Mouse (Mus musculus): ENCODE data around the gene Hpcal4. TPM values are rescaled to one million over a fixed set of nuclear protein-coding genes. Genes with fewer than 3 reads are reported as not detected.
"Not testable (repeated sequence)": the region's sequence is repeated elsewhere in the genome, so short reads cannot be mapped to it uniquely, and the experiment has no call there.

Hpcal4 gene
- total and polyA plus RNA-seq, 3 experiments: not detected

- Histone ChIP-seq H3K4me1 (ENCODE audit: insufficient read depth, low read depth, low read length) (no peaks in the 10 kb centered on the region), H3K36me3 (replicated peaks) (no peaks in the 10 kb centered on the region), H3K27me3 (ENCODE audit: insufficient read depth, low read length) (peaks cover 13% of the 10 kb centered on the region), H3K9me3 (replicated peaks) (no peaks in the 10 kb centered on the region), H3K4me3 (ENCODE audit: low read depth, low read length) (no peak overlapping the region)
- ATAC-seq (ENCODE audit: extremely low read depth, insufficient number of reproducible peaks, low FRiP score, poor library complexity, severe bottlenecking) (no peak), DNase-seq (ENCODE audit: low spot score) (no peak)
- TF ChIP-seq POLR2AphosphoS5 (IDR thresholded peaks at IDR 0.05; ENCODE audit: insufficient replicate concordance, low read depth, low read length) (no peak), GATA2 (IDR thresholded peaks at IDR 0.05; ENCODE audit: borderline replicate concordance, low read depth, low read length) (no peak), GATA1 (IDR thresholded peaks at IDR 0.05; ENCODE audit: borderline replicate concordance, low read length) (no peak), CTCF (IDR thresholded peaks at IDR 0.05; ENCODE audit: low read depth, low read length) (no peak), TAL1 (conservative IDR thresholded peaks at IDR 0.05; ENCODE audit: low read depth, low read length) (no peak)
These were observed 30.1 kb upstream of the Hpcal4 start for GRCm38 (mm10) chr4:123152976-123153375.

GRCm38 (mm10) chr4:123155004-123155403 lies 28.0 kb upstream of the Hpcal4 start:
- ATAC-seq (ENCODE audit: extremely low read depth, insufficient number of reproducible peaks, low FRiP score, poor library complexity, severe bottlenecking): no peak; the same call in 1 of the 2 replicates
- Histone ChIP-seq H3K9me3 (replicated peaks) (no peaks in the 10 kb centered on the region), H3K27me3 (ENCODE audit: insufficient read depth, low read length) (peaks cover 8% of the 10 kb centered on the region), H3K36me3 (replicated peaks) (no peaks in the 10 kb centered on the region), H3K4me1 (ENCODE audit: insufficient read depth, low read depth, low read length) (no peaks in the 10 kb centered on the region), H3K4me3 (ENCODE audit: low read depth, low read length) (no peak overlapping the region)
- DNase-seq (ENCODE audit: low spot score): no peak
- TF ChIP-seq TAL1 (conservative IDR thresholded peaks at IDR 0.05; ENCODE audit: low read depth, low read length) (no peak), GATA1 (IDR thresholded peaks at IDR 0.05; ENCODE audit: borderline replicate concordance, low read length) (no peak), POLR2AphosphoS5 (IDR thresholded peaks at IDR 0.05; ENCODE audit: insufficient replicate concordance, low read depth, low read length) (no peak), GATA2 (IDR thresholded peaks at IDR 0.05; ENCODE audit: borderline replicate concordance, low read depth, low read length) (no peak), CTCF (IDR thresholded peaks at IDR 0.05; ENCODE audit: low read depth, low read length) (no peak)

- TF ChIP-seq TAL1 (conservative IDR thresholded peaks at IDR 0.05; ENCODE audit: low read depth, low read length): no peak
- no peak for TF ChIP-seq CTCF (IDR thresholded peaks at IDR 0.05; ENCODE audit: low read depth, low read length)
- TF ChIP-seq POLR2AphosphoS5 (IDR thresholded peaks at IDR 0.05; ENCODE audit: insufficient replicate concordance, low read depth, low read length): no peak
- TF ChIP-seq GATA1 (IDR thresholded peaks at IDR 0.05; ENCODE audit: borderline replicate concordance, low read length): no peak
- no peak overlapping the region for H3K4me3 ChIP-seq (ENCODE audit: low read depth, low read length)
- ATAC-seq (ENCODE audit: extremely low read depth, insufficient number of reproducible peaks, low FRiP score, poor library complexity, severe bottlenecking) (no peak), DNase-seq (ENCODE audit: low spot score) (no peak)
- peaks cover 8% of the 10 kb centered on the region for H3K27me3 ChIP-seq (ENCODE audit: insufficient read depth, low read length)
- no peaks in the 10 kb centered on the region for H3K9me3 ChIP-seq (replicated peaks)
- H3K36me3 ChIP-seq (replicated peaks): no peaks in the 10 kb centered on the region
- H3K4me1 ChIP-seq (ENCODE audit: insufficient read depth, low read depth, low read length): no peaks in the 10 kb centered on the region
These were observed 27.6 kb upstream of the Hpcal4 start for GRCm38 (mm10) chr4:123155427-123155826.

- DNase-seq (ENCODE audit: low spot score) (no peak), ATAC-seq (ENCODE audit: extremely low read depth, insufficient number of reproducible peaks, low FRiP score, poor library complexity, severe bottlenecking) (no peak)
- no peak overlapping the region for H3K4me3 ChIP-seq (ENCODE audit: low read depth, low read length)
- H3K9me3 ChIP-seq (replicated peaks): no peaks in the 10 kb centered on the region
- H3K4me1 ChIP-seq (ENCODE audit: insufficient read depth, low read depth, low read length): no peaks in the 10 kb centered on the region
- H3K36me3 ChIP-seq (replicated peaks): no peaks in the 10 kb centered on the region
- peaks cover 11% of the 10 kb centered on the region for H3K27me3 ChIP-seq (ENCODE audit: insufficient read depth, low read length)
- TF ChIP-seq GATA1 (IDR thresholded peaks at IDR 0.05; ENCODE audit: borderline replicate concordance, low read length) (no peak), CTCF (IDR thresholded peaks at IDR 0.05; ENCODE audit: low read depth, low read length) (no peak), TAL1 (conservative IDR thresholded peaks at IDR 0.05; ENCODE audit: low read depth, low read length) (no peak), POLR2AphosphoS5 (IDR thresholded peaks at IDR 0.05; ENCODE audit: insufficient replicate concordance, low read depth, low read length) (no peak), GATA2 (IDR thresholded peaks at IDR 0.05; ENCODE audit: borderline replicate concordance, low read depth, low read length) (no peak)
These were observed 27.2 kb upstream of the Hpcal4 start for GRCm38 (mm10) chr4:123155840-123156239.

GRCm38 (mm10) chr4:123160571-123160970 lies 22.5 kb upstream of the Hpcal4 start:
- no peak for ATAC-seq (ENCODE audit: extremely low read depth, insufficient number of reproducible peaks, low FRiP score, poor library complexity, severe bottlenecking)

GRCm38 (mm10) chr4:123161251-123161650 lies 21.8 kb upstream of the Hpcal4 start:
- H3K9me3 ChIP-seq (replicated peaks); H3K4me3 ChIP-seq (ENCODE audit: low read depth, low read length); DNase-seq (ENCODE audit: low spot score); H3K27me3 ChIP-seq (ENCODE audit: insufficient read depth, low read length); H3K4me1 ChIP-seq (ENCODE audit: insufficient read depth, low read depth, low read length); H3K36me3 ChIP-seq (replicated peaks); ATAC-seq (ENCODE audit: extremely low read depth, insufficient number of reproducible peaks, low FRiP score, poor library complexity, severe bottlenecking): not testable (repeated sequence)

More at GRCm38 (mm10) chr4:123160571-123160970, 22.5 kb upstream of the Hpcal4 start:
- Histone ChIP-seq H3K4me1 (ENCODE audit: insufficient read depth, low read depth, low read length) (no peaks in the 10 kb centered on the region), H3K9me3 (replicated peaks) (no peaks in the 10 kb centered on the region), H3K4me3 (ENCODE audit: low read depth, low read length) (no peak overlapping the region), H3K36me3 (replicated peaks) (no peaks in the 10 kb centered on the region), H3K27me3 (ENCODE audit: insufficient read depth, low read length) (peaks cover 10% of the 10 kb centered on the region)
- TF ChIP-seq CTCF (IDR thresholded peaks at IDR 0.05; ENCODE audit: low read depth, low read length) (no peak), TAL1 (conservative IDR thresholded peaks at IDR 0.05; ENCODE audit: low read depth, low read length) (no peak), GATA2 (IDR thresholded peaks at IDR 0.05; ENCODE audit: borderline replicate concordance, low read depth, low read length) (no peak), GATA1 (IDR thresholded peaks at IDR 0.05; ENCODE audit: borderline replicate concordance, low read length) (no peak), POLR2AphosphoS5 (IDR thresholded peaks at IDR 0.05; ENCODE audit: insufficient replicate concordance, low read depth, low read length) (no peak)
- DNase-seq (ENCODE audit: low spot score): no peak
